Mouse (Mus musculus) limb, embryonic 10.5 days (tissue): Measurements from ENCODE around the gene Adsl. TPM values are rescaled to one million over a fixed set of nuclear protein-coding genes. Genes with fewer than 3 reads are reported as not detected.
"Not testable (repeated sequence)": the region's sequence is repeated elsewhere in the genome, so short reads cannot be mapped to it uniquely, and the experiment has no call there.

ENCODE experiments used
- DNase-seq: peaks from one replicate; pipeline ENCODE4 v3.0.0-alpha.2; 2017; ENCODE audit warnings: low spot score
- H3K27ac ChIP-seq: fragments of 300-500 bp; sonication (generic); 2 replicates; pipeline ENCODE4 v1.5.1; 2016; ENCODE audit warnings: mild to moderate bottlenecking
- H3K27me3 ChIP-seq: fragments of 300-500 bp; sonication (generic); 2 replicates; pipeline ENCODE4 v1.6.1; 2016; ENCODE audit warnings: low read depth, mild to moderate bottlenecking; ENCODE audit not compliant: poor library complexity, severe bottlenecking
- H3K36me3 ChIP-seq: fragments of 300-500 bp; sonication (generic); 2 replicates; pipeline ENCODE4 v1.6.1; 2016; ENCODE audit warnings: mild to moderate bottlenecking, moderate library complexity
- H3K4me1 ChIP-seq: fragments of 300-500 bp; sonication (generic); 2 replicates; pipeline ENCODE4 v1.6.1; 2016
- H3K4me3 ChIP-seq: fragments of 300-500 bp; sonication (generic); 2 replicates; pipeline ENCODE4 v1.5.1; 2016; ENCODE audit warnings: mild to moderate bottlenecking, moderate library complexity
- H3K9me3 ChIP-seq: fragments of 300-500 bp; sonication (generic); replicated peaks from 2 replicates; pipeline ENCODE4 v1.6.1; 2016; ENCODE audit warnings: mild to moderate bottlenecking
- WGBS: fragments of 180-500 bp; shearing (Covaris S2); methylation state at CpG from one replicate; pipeline ENCODE4 v1.1.7; 2016; 5-methylcytosine and 5-hydroxymethylcytosine counted together
- polyA plus RNA-seq: library from polyadenylated mRNA; unstranded; fragments of >200 nt; fragmentation: Nextera tagmentation; extraction: Ambion mirVana; gene quantifications from 2 replicates; pipeline ENCODE4 v1.2.1, GENCODE M21; 2016

Adsl gene
- polyA plus RNA-seq, 1 experiment from 2014 or later = 213 TPM

DNA sequence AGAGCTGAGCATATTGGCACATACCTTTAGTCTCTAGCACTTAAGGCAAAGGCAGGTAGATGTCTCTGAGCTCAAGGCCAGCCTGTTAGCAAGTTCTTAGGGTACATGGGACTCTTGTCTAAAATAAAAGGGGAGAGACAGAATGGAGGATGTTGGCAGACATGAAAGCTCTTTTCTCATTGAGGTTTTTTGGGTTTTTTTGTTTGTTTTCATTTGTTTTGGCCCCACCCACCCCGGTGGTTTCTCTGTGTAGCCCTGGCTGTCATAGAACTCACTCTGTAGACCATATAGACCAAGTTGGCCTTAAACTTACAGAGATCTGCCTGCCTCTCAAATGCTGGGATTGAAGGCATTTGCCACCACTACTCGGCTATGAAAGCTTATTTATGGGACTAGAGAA lies 24.1 kb upstream of the Adsl start:
- Histone ChIP-seq H3K36me3 (peaks cover 93% of the 10 kb centered on the region), H3K9me3 (no peaks in the 10 kb centered on the region), H3K4me3 (no peak overlapping the region), H3K27ac (no peak overlapping the region), H3K27me3 (no peaks in the 10 kb centered on the region), H3K4me1 (peaks cover 6% of the 10 kb centered on the region)
- DNase-seq = no peak
- 93% methylated on average over 2 of the region's 2 CpGs for WGBS

- peaks cover 77% of the 10 kb centered on the region for H3K36me3 ChIP-seq
- H3K9me3 ChIP-seq = no peaks in the 10 kb centered on the region
- no peak for DNase-seq
- H3K27ac ChIP-seq = 0 out of 2 replicates have a peak overlapping the region, but pooled peaks have one; percentile 42
- WGBS = 86% methylated on average over 20 of the region's 20 CpGs
- H3K27me3 ChIP-seq = no peaks in the 10 kb centered on the region
- H3K4me1 ChIP-seq = peaks cover 17% of the 10 kb centered on the region
- no peak overlapping the region for H3K4me3 ChIP-seq
Measured at GRCm38 (mm10) chr15:80928811-80929355, 19.4 kb upstream of the Adsl start.

DNA sequence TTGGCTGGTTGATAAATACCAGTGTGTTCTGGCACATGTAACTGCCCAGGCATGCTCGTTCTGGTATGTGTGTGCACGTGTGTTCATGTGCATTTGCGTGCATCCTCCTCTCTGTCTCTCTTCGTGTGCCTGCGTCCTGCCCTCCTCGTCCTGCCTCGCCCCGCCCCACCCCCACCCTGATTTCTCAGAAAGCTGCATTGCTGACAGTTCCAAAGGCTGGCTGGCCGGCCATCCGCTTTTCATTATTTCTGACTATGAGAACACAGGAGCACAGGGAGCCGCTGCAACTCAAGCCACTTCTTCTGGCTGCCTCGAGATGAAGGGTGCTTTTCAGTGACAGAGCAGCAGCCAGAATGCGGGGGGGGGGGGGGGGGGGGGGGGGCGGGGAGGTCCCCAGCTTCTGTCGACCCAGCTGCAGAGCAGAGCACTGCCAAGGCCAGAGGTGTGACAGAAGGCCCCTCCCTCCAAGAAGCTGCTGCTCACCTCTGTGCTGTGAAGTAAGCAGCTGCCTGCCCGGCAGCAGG lies 18.2 kb upstream of the Adsl start:
- Histone ChIP-seq H3K27me3 (no peaks in the 10 kb centered on the region), H3K27ac (peak overlapping the region; percentile 73), H3K4me1 (peaks cover 17% of the 10 kb centered on the region), H3K36me3 (peaks cover 72% of the 10 kb centered on the region), H3K4me3 (0 out of 2 replicates have a peak overlapping the region, but pooled peaks have one; percentile 15), H3K9me3 (no peaks in the 10 kb centered on the region)
- peak; percentile 83 for DNase-seq
- WGBS = 15% methylated on average over 14 of the region's 16 CpGs

DNA sequence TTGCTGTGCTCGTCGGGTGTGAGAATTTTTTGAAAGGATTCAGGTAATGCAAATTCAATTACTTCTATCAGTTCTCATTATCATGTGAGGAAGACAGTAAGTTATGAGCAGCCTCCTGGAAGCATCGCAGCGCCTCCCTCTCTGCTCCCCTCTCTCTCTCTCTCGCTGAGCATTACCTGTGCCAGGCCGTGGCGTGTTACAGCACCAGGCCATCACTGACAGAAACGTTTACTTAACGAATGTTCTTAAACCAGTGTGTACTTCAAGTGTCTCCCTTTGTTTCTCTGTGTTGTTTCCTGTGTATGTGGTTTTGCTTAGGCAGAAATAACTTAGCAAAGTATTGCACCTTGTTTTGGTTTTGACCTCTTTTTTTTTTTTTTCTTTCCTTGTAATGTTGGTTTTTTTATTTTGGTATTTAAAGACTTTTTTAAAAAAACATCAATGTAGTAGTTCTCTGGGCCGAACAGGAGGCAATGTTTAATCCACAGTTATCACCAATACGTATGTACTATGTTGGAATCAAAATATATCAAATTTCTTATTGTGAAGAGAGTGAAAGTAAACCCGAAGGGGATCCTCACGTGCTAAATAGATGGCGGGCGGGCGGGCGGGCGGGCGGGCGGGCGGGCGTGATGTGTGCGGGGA lies 17.5 kb upstream of the Adsl start:
- Histone ChIP-seq H3K36me3 (peaks cover 69% of the 10 kb centered on the region), H3K4me1 (peaks cover 17% of the 10 kb centered on the region)
- H3K27ac ChIP-seq, DNase-seq, H3K27me3 ChIP-seq, H3K4me3 ChIP-seq, H3K9me3 ChIP-seq: not testable (repeated sequence)
- 86% methylated on average over 23 of the region's 23 CpGs for WGBS

- H3K4me1 ChIP-seq = peaks cover 17% of the 10 kb centered on the region
- 89% methylated on average over 9 of the region's 9 CpGs for WGBS
- no peak overlapping the region for H3K4me3 ChIP-seq
- H3K36me3 ChIP-seq = peaks cover 66% of the 10 kb centered on the region
- no peaks in the 10 kb centered on the region for H3K27me3 ChIP-seq
- no peak overlapping the region for H3K27ac ChIP-seq
- DNase-seq = no peak
- H3K9me3 ChIP-seq = no peaks in the 10 kb centered on the region
Measured at GRCm38 (mm10) chr15:80931345-80931960, 16.8 kb upstream of the Adsl start.

GRCm38 (mm10) chr15:80934841-80935240 lies 13.4 kb upstream of the Adsl start:
- H3K9me3 ChIP-seq = no peaks in the 10 kb centered on the region
- H3K27me3 ChIP-seq = no peaks in the 10 kb centered on the region
- peaks cover 41% of the 10 kb centered on the region for H3K36me3 ChIP-seq
- no peak overlapping the region for H3K27ac ChIP-seq
- H3K4me1 ChIP-seq = peaks cover 10% of the 10 kb centered on the region
- no peak for DNase-seq
- 96% methylated on average over 5 of the region's 5 CpGs for WGBS
- no peak overlapping the region for H3K4me3 ChIP-seq

- Histone ChIP-seq H3K27me3 (no peaks in the 10 kb centered on the region), H3K4me1 (no peaks in the 10 kb centered on the region), H3K4me3 (no peak overlapping the region), H3K9me3 (no peaks in the 10 kb centered on the region), H3K36me3 (peaks cover 37% of the 10 kb centered on the region), H3K27ac (no peak overlapping the region)
- no peak for DNase-seq
- WGBS = 79% methylated on average over 3 of the region's 3 CpGs
Measured at GRCm38 (mm10) chr15:80936686-80937085, 11.6 kb upstream of the Adsl start.

DNA sequence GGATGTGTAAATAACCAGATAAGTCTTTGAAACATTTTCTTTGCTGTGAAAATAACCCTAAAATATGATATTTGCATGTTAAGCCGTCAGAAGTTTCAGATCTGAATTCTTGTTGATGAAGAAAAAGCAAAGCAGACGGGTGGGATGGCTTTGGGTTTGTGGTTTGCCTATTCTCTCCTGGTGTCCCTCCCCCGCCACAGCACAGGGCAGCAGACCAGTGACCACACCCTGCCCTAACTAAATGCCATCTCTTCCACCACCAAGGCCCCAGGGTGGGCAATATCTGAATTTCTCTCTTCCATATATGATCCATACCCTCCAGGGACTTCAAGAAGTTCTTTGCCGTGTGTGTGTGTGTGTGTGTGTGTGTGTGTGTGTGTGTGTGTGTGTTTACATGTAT lies 9.7 kb upstream of the Adsl start:
- H3K36me3 ChIP-seq = peaks cover 23% of the 10 kb centered on the region
- 88% methylated on average over 4 of the region's 4 CpGs for WGBS
- H3K27ac ChIP-seq = no peak overlapping the region
- H3K9me3 ChIP-seq = no peaks in the 10 kb centered on the region
- no peak overlapping the region for H3K4me3 ChIP-seq
- H3K27me3 ChIP-seq = no peaks in the 10 kb centered on the region
- no peaks in the 10 kb centered on the region for H3K4me1 ChIP-seq
- no peak for DNase-seq

DNA sequence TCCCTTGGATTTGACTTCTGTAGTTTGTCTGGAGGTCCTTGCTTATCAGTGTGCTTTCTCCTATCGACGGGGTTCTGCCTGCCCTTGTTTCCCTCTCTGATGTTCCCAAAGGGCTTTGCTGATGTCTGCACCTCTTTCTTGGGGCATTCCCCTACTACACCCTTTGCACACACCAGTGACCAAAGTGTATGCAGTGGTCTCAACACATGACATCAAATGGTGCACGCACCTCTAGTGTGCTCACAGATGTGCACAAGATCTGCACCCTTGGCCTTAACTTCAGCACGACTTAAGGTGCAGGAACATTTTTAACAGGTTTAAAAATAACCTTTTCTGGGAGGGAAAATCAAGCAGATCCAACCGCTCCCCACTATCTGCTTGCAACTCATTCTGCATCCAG lies 8.9 kb upstream of the Adsl start:
- H3K27me3 ChIP-seq = no peaks in the 10 kb centered on the region
- WGBS = 89% methylated on average over 5 of the region's 5 CpGs
- DNase-seq = no peak
- H3K36me3 ChIP-seq = peaks cover 16% of the 10 kb centered on the region
- H3K9me3 ChIP-seq = no peaks in the 10 kb centered on the region
- no peak overlapping the region for H3K4me3 ChIP-seq
- no peaks in the 10 kb centered on the region for H3K4me1 ChIP-seq
- no peak overlapping the region for H3K27ac ChIP-seq

DNA sequence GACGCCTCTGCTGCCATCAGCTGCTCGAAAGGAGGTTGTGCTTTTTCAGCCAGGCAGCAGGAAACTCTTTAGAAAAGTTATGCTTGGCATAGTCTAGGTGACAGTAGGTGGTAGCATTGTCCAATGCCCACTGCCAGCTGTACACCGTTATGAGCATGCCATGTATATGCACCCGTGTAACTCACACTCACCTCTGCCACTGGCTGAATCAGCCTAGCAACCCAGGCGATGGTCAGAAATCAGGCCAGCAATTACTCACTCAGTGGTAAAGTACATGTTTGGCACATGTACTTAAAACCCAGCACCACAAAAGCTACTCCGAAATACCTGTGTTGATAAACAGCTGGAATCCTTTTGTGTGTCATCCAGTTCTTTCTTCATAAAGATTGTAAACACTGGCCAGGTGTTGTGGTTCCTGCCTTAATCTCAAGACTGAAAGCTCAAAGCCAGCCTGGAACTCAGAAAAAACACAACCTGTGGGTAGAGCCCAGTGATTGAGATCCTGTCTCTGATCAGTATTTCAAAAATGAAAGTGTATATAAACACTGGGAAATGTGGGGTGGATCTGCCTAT lies 6.7 kb upstream of the Adsl start:
- H3K27ac ChIP-seq = no peak overlapping the region
- 91% methylated on average over 6 of the region's 6 CpGs for WGBS
- H3K4me3 ChIP-seq = no peak overlapping the region
- 0 out of 2 replicates have a peak, but pooled peaks cover 2% of the 10 kb centered on the region for H3K4me1 ChIP-seq
- DNase-seq = no peak
- no peaks in the 10 kb centered on the region for H3K27me3 ChIP-seq
- H3K9me3 ChIP-seq = no peaks in the 10 kb centered on the region
- peaks cover 5% of the 10 kb centered on the region for H3K36me3 ChIP-seq

- H3K27ac ChIP-seq = no peak overlapping the region
- no peaks in the 10 kb centered on the region for H3K9me3 ChIP-seq
- no peaks in the 10 kb centered on the region for H3K27me3 ChIP-seq
- H3K36me3 ChIP-seq = peaks cover 15% of the 10 kb centered on the region
- DNase-seq = no peak
- peaks cover 14% of the 10 kb centered on the region for H3K4me1 ChIP-seq
- WGBS = 61% methylated on average over 3 of the region's 3 CpGs
- no peak overlapping the region for H3K4me3 ChIP-seq
Measured at GRCm38 (mm10) chr15:80945851-80946250, 2.4 kb upstream of the Adsl start.

GRCm38 (mm10) chr15:80949431-80949830 lies 1.1 kb downstream of the Adsl start:
- Histone ChIP-seq H3K4me1 (peaks cover 14% of the 10 kb centered on the region), H3K36me3 (peaks cover 42% of the 10 kb centered on the region), H3K27ac (peak overlapping the region; percentile 87), H3K9me3 (no peaks in the 10 kb centered on the region), H3K4me3 (peak overlapping the region; percentile 85), H3K27me3 (no peaks in the 10 kb centered on the region)
- 66% methylated on average over 4 of the region's 4 CpGs for WGBS
- DNase-seq = no peak

DNA sequence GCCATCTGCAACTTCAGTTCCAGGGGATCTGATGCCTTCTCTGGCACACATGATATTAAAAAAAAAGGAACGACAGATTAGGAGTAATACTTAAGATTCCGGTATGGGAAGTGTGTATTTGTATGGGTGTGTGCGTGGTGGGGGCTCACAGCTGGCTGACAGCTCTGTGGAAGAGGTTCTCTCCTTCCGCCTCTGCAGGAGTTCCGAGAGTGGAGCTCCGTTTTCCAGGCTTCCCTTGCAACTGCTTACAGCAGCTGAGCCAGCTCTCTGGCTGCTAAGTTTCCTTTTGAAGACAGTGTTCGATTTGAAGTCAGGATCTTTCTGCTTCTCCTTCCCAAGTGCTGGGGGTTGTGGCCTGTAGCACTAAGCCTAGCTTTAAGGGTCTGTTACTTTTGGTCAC lies 1.8 kb downstream of the Adsl start:
- no peak for DNase-seq
- WGBS = 93% methylated on average over 7 of the region's 7 CpGs
- H3K4me3 ChIP-seq = 0 out of 2 replicates have a peak overlapping the region, but pooled peaks have one; percentile 85
- H3K9me3 ChIP-seq = no peaks in the 10 kb centered on the region
- peaks cover 13% of the 10 kb centered on the region for H3K4me1 ChIP-seq
- H3K27me3 ChIP-seq = no peaks in the 10 kb centered on the region
- no peak overlapping the region for H3K27ac ChIP-seq
- peaks cover 48% of the 10 kb centered on the region for H3K36me3 ChIP-seq
